ENCODE assay signal across 9 mouse cellular contexts in genomic region chr1:91179086-91179485, GRCm38 (mm10). TPM values are rescaled to one million over a fixed set of nuclear protein-coding genes. Genes with fewer than 3 reads are reported as not detected.
DNase-seq lines count a peak whose midpoint lies in the region; ATAC-seq and TF ChIP-seq lines count a peak whose summit lies in the region.
"Had no signal": no experiment of that assay in that cellular context is flagged by ENCODE, and none has a peak within 500 bp of the region (broad histone marks: within the 10 kb centered on the region; RNA-seq: fewer than 3 reads in every experiment).

No protein-coding gene starts in this region.

- intact Hi-C loops in heart, postnatal 36 days (cut with DNase I), result loop anchor here (1.0 to 5.0 kb wide), 3 partner anchors 32 to 207 kb away; no protein-coding TSS in a partner anchor

- H3K9me3 ChIP-seq in forebrain, embryonic 16.5 days (ENCODE audit: control insufficient read depth, low read length), result no peaks in the 10 kb centered on the region
- no peaks in the 10 kb centered on the region for H3K9me3 ChIP-seq in liver, postnatal 0 days (ENCODE audit: low read length)
- no peaks in the 10 kb centered on the region for H3K9me3 ChIP-seq in neural tube, embryonic 15.5 days (replicated peaks)
- H3K9me3 ChIP-seq: embryonic facial prominence, embryonic 12.5 days had no signal

- no peaks in the 10 kb centered on the region for H3K36me3 ChIP-seq in forebrain, embryonic 16.5 days (ENCODE audit: control insufficient read depth, insufficient read depth)
- H3K36me3 ChIP-seq in liver, postnatal 0 days (replicated peaks; ENCODE audit: insufficient read depth, low read length), result no peaks in the 10 kb centered on the region
- H3K36me3 ChIP-seq in neural tube, embryonic 15.5 days, result no peaks in the 10 kb centered on the region
- H3K36me3 ChIP-seq: embryonic facial prominence, embryonic 12.5 days had no signal

- no peak overlapping the region for H3K27ac ChIP-seq in forebrain, embryonic 16.5 days (ENCODE audit: low read length)
- H3K27ac ChIP-seq in liver, postnatal 0 days (ENCODE audit: low read depth), result no peak overlapping the region
- no peak overlapping the region for H3K27ac ChIP-seq in neural tube, embryonic 15.5 days (replicated peaks)
- H3K27ac ChIP-seq: embryonic facial prominence, embryonic 12.5 days had no signal

- H3K9ac ChIP-seq in forebrain, embryonic 16.5 days (replicated peaks; ENCODE audit: low read depth, low read length), result no peak overlapping the region
- no peak overlapping the region for H3K9ac ChIP-seq in liver, postnatal 0 days (replicated peaks)
- no peak overlapping the region for H3K9ac ChIP-seq in neural tube, embryonic 15.5 days (replicated peaks)

- 33% methylated on average over 5 of the region's 5 CpGs for WGBS in forebrain, embryonic 16.5 days
- 22% methylated on average over 5 of the region's 5 CpGs for WGBS in liver, postnatal 0 days (ENCODE audit: insufficient replicate concordance)
- WGBS in neural tube, embryonic 15.5 days, result 29% methylated on average over 5 of the region's 5 CpGs

- H3K4me1 ChIP-seq in forebrain, embryonic 16.5 days (replicated peaks; ENCODE audit: control insufficient read depth, insufficient read depth, low read length), result peaks cover 10% of the 10 kb centered on the region
- peaks cover 15% of the 10 kb centered on the region for H3K4me1 ChIP-seq in liver, postnatal 0 days (ENCODE audit: insufficient read depth)
- H3K4me1 ChIP-seq in neural tube, embryonic 15.5 days, result peaks cover 25% of the 10 kb centered on the region

- TF ChIP-seq EP300 in liver, postnatal 0 days (IDR thresholded peaks at IDR 0.05; ENCODE audit: low read depth), result no peak

- TF ChIP-seq POLR2A in brain, embryonic 14.5 days (IDR thresholded peaks at IDR 0.05; ENCODE audit: borderline replicate concordance, extremely low read depth, insufficient read depth, insufficient read length, poor library complexity, severe bottlenecking), result no peak

- TF ChIP-seq CTCF in brain, embryonic 14.5 days (IDR thresholded peaks at IDR 0.05; ENCODE audit: borderline replicate concordance, extremely low read depth, insufficient read depth, insufficient read length), result peak; percentile 72
- TF ChIP-seq CTCF in liver, postnatal 0 days (IDR thresholded peaks at IDR 0.05; ENCODE audit: low read depth), result peak; percentile 93

- peak; percentile 71 for ATAC-seq in CD4-positive, CD25-positive, alpha-beta regulatory T cell, adult 4 months
- ATAC-seq in forebrain, embryonic 16.5 days, result peak; percentile 65
- ATAC-seq in liver, postnatal 0 days, result peak; percentile 50; the same call in 1 of the 2 replicates
- ATAC-seq in neural tube, embryonic 15.5 days (ENCODE audit: low FRiP score), result peak; percentile 55; the same call in 1 of the 2 replicates

- DNase-seq in brain, embryonic 14.5 days (ENCODE audit: low read depth), result peak; percentile 76
- peak; percentile 69 to 71 for DNase-seq in heart, postnatal 36 days
- peak; percentile 61 to 90 for DNase-seq in layer of hippocampus, adult 18-20 months (ENCODE audit: low spot score in 2 of 2)
- peak; percentile 76 for DNase-seq in liver, postnatal 0 days
- DNase-seq in thymus, adult 18-20 months, result peak; percentile 79 to 85

- no peak overlapping the region for H3K4me3 ChIP-seq in forebrain, embryonic 16.5 days (replicated peaks; ENCODE audit: low read length)
- H3K4me3 ChIP-seq in liver, postnatal 0 days (ENCODE audit: low read depth, low read length), result peak overlapping the region; percentile 58
- no peak overlapping the region for H3K4me3 ChIP-seq in neural tube, embryonic 15.5 days (replicated peaks)

- H3K27me3 ChIP-seq in forebrain, embryonic 16.5 days (replicated peaks; ENCODE audit: control insufficient read depth, insufficient read depth, low read length), result peaks cover 11% of the 10 kb centered on the region; the same call in 1 of the 2 replicates
- H3K27me3 ChIP-seq in liver, postnatal 0 days (ENCODE audit: insufficient read depth, low read length), result peaks cover 13% of the 10 kb centered on the region; the same call in 1 of the 2 replicates
- H3K27me3 ChIP-seq in neural tube, embryonic 15.5 days (replicated peaks), result peaks cover 28% of the 10 kb centered on the region

- no peak overlapping the region for H3K4me2 ChIP-seq in forebrain, embryonic 16.5 days (ENCODE audit: low read length)
- peak overlapping the region; percentile 80 for H3K4me2 ChIP-seq in liver, postnatal 0 days (ENCODE audit: low read depth, low read length)
- no peak overlapping the region; the same call in 1 of the 2 replicates for H3K4me2 ChIP-seq in neural tube, embryonic 15.5 days

RNA-seq across cellular contexts. Expression of gene Ramp1, which starts 0.5 kb away (rescaled TPM):
- 10 to 100 TPM; 28.9 to 31.6 TPM for polyA plus RNA-seq in CD4-positive, CD25-positive, alpha-beta regulatory T cell, adult 4 months (2017; shearing (Covaris generic))
- 2.6 and 3.8 TPM in 2 replicates for polyA plus RNA-seq in brain, embryonic 14.5 days (2012; rRNA removed)
- 4.1 and 5.2 TPM in 2 replicates for polyA plus RNA-seq in forebrain, embryonic 16.5 days (2015; fragmentation: Nextera tagmentation; extraction: Ambion mirVana)
- 10 to 100 TPM in 1 of 2 experiments, 1 to 10 TPM in 1; 6.4 to 11.0 TPM for total RNA-seq in heart, postnatal 36 days (2021)
- total RNA-seq in layer of hippocampus, adult 18-20 months (2021), result 10 to 100 TPM; 58.6 to 64.0 TPM
- 9.6 and 10.6 TPM in 2 replicates for polyA plus RNA-seq in liver, postnatal 0 days (2015; fragmentation: Nextera tagmentation; extraction: Ambion mirVana)
- polyA plus RNA-seq in neural tube, embryonic 15.5 days (2015; fragmentation: Nextera tagmentation; extraction: Ambion mirVana), result 16.1 and 21.3 TPM in 2 replicates

RNA-seq across cellular contexts. Expression of gene Rbm44, which starts 34.2 kb away (rescaled TPM):
- 1 to 10 TPM in 1 of 2 experiments, under 1 TPM in 1; 0.83 to 2.2 TPM for polyA plus RNA-seq in CD4-positive, CD25-positive, alpha-beta regulatory T cell, adult 4 months (2017; shearing (Covaris generic))
- polyA plus RNA-seq in brain, embryonic 14.5 days (2012; rRNA removed), result 0.19 and 0.26 TPM in 2 replicates
- polyA plus RNA-seq in forebrain, embryonic 16.5 days (2015; fragmentation: Nextera tagmentation; extraction: Ambion mirVana), result 0.10 and 0.11 TPM in 2 replicates
- total RNA-seq in heart, postnatal 36 days (2021), result not detected
- under 1 TPM in 1 of 2 experiments, not detected in 1; 0.10 TPM for total RNA-seq in layer of hippocampus, adult 18-20 months (2021)
- 0.32 and 0.87 TPM in 2 replicates for polyA plus RNA-seq in liver, postnatal 0 days (2015; fragmentation: Nextera tagmentation; extraction: Ambion mirVana)
- polyA plus RNA-seq in neural tube, embryonic 15.5 days (2015; fragmentation: Nextera tagmentation; extraction: Ambion mirVana), result 0.28 and 0.75 TPM in 2 replicates
